Mouse (Mus musculus) colon, adult 2 months (tissue): ENCODE results near the gene Rpa2. TPM values are rescaled to one million over a fixed set of nuclear protein-coding genes. Genes with fewer than 3 reads are reported as not detected.

ENCODE experiments used
- polyA plus RNA-seq: library from polyadenylated mRNA; depleted of rRNA; stranded (reverse); fragments of >200 nt; gene quantifications from 2 replicates; pipeline ENCODE4 v1.2.3, GENCODE M21; 2012; rRNA removed

Rpa2 gene
- 7.3 and 11.6 TPM in 2 replicates for polyA plus RNA-seq

DNA sequence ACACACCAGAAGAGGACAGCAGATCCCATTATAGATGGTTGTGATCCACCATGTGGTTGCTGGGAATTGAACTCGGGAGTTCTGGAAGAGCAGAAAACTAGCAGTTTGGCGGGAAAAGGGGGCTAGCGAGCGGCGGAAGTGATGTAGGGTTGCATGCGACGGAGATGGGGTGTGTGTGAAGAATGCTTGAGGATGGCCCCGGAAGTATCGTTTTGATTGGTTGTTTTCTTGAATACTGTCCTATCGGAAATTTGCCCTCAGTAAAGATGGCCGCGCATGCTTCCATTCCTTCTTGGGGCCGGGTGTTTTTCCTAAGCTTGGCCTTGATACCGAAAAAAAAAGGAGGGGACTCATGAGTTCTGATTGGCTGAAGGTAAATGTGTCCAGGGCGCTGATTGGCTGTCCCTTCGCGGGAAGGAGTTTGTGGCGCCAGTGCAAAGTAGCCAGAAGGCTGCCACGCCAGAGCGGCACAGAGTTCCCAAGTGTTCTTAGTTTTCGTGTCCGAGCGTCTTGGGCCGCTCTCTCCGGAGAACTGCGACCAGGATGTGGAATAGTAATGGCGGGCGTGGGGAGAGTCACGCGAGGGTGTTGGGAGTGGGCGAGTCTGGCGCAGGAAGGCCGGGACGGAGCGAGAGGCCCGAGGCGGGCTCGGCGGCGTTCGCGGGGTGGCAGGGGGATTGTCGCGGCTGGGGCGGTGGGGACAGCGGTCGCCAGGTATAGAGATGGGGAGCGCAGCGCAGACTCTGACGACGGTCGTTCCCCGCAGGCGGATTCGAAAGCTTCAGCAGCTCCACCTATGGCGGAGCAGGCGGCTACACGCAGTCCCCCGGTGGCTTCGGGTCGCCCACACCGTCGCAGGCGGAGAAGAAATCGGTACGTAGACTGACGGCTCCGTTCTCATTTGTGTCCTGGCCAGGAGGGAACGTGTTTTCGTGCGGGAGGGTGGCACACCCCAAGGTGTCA lies at the start of gene Rpa2:
Rpa2 (plus strand) TSS at position 419 of the 963 bp plus-strand sequence.

DNA sequence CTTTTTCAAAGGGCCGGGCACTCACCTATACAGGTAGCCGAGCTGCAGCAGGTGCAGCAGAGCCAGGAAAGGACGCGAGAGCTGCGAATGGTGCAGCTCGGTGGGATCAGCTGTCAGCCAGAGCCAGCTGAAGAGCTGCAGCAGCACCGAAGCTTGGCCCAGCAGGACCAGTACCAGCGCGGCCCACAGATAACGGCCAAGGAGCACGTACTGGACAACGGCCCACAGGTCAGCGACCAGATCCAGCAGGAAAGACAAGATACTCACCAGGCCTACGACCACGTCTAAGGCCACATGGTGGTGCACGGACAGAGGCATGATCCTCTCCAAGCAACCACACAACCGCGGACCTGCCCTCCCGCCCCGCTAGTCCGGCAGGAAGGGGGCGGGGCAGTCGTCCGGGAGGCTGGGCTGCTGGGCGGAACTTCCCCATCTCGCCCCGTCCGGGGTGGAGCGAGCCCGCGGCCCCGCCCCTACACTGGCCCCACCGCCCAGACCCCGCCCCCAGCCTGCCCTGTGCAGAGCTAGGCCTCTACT lies 35.9 kb upstream of the Rpa2 start, which contains the start of gene Xkr8:
Xkr8 (minus strand) TSS at position 399 of the 537 bp plus-strand sequence.

DNA sequence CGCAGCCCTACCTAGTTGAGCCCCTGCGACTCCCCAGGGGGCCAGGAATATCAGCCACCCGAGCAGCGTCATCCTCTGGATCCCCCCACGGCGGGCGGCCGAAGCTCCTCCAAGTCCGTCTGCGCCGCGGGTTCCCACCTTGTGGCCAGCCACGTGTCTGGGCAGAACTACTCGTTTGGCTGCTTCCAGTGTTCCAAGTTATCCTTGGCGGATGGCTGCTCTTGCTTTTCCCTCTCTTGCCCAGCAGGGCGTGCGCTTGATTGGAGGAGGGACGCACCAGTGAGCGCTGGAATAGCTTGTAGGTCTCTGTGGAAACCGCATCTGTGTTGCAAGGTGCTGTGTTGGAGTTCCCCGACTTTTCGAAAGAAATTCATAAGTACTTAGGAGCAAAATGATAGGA lies 11.2 kb upstream of the Rpa2 start, which contains the start of gene Smpdl3b:
Smpdl3b (minus strand) TSS at position 279 of the 400 bp plus-strand sequence.

DNA sequence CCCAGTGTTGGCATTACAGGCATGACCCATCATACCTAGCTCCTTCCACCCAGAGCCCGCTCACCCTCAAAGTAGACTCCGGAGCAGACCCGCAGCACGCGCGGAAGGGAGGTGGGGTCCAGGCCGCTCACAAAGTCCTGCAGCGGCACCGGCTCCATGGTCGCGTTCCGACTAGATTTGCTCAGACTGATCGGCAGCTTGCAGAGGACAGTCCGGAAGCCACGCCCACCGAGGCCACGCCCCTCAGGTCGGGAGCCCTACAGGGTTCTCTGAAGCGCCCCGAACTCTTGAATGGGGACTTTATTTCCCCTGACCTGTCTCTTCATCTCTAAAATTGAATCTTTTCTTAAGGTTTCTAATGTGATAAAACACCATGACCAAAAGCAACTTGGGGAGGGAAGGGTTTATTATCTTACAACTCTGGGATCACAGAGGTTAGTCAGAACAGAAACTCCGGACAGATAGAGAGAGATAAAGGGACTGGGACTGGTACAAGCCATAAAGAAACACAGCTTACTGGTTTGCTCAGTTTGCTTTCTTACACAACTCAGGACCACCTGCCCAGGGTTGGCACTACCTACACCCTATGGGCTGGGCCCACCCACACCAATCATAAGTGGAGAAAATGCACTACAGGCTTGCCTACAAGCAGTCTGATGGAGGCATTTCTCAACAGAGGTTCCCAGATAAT lies 28.2 kb downstream of the Rpa2 start, which contains the start of gene Themis2:
Themis2 (minus strand) TSS at position 192 of the 691 bp plus-strand sequence.

Other genes with a start within 250 kb of the Rpa2 start
- 144 and 165 TPM in 2 replicates for gene Atpif1, start 234.7 kb upstream of the Rpa2 start, polyA plus RNA-seq
- gene Dnajc8, start 232.8 kb upstream of the Rpa2 start, polyA plus RNA-seq = 10.1 and 13.4 TPM in 2 replicates
- gene Ptafr, start 204.3 kb upstream of the Rpa2 start, polyA plus RNA-seq = 4.0 and 5.9 TPM in 2 replicates
- gene Eya3, start 129.3 kb upstream of the Rpa2 start, polyA plus RNA-seq = 16.8 and 17.1 TPM in 2 replicates
- gene Xkr8, start 35.8 kb upstream of the Rpa2 start, polyA plus RNA-seq = 1.7 and 4.3 TPM in 2 replicates
- 6.8 and 8.0 TPM in 2 replicates for gene Smpdl3b, start 11.1 kb upstream of the Rpa2 start, polyA plus RNA-seq
- 3.5 and 3.7 TPM in 2 replicates for gene Themis2, start 28.1 kb downstream of the Rpa2 start, polyA plus RNA-seq
- gene Ppp1r8, start 74.8 kb downstream of the Rpa2 start, polyA plus RNA-seq = 17.0 and 17.8 TPM in 2 replicates
- 13.7 and 14.3 TPM in 2 replicates for gene Stx12, start 116.2 kb downstream of the Rpa2 start, polyA plus RNA-seq
- 8.7 and 11.4 TPM in 2 replicates for gene Fam76a, start 154.2 kb downstream of the Rpa2 start, polyA plus RNA-seq
- 2.6 TPM in 2 replicates for gene Fgr, start 205.8 kb downstream of the Rpa2 start, polyA plus RNA-seq
- gene Ahdc1, start 242.9 kb downstream of the Rpa2 start, polyA plus RNA-seq = 21.6 and 32.2 TPM in 2 replicates